Mouse (Mus musculus) thymus, postnatal 0 days (tissue): ENCODE results near the gene Espn. TPM values are rescaled to one million over a fixed set of nuclear protein-coding genes. Genes with fewer than 3 reads are reported as not detected.
A peak's percentile ranks its signal among the peaks of the same experiment; 100 is the strongest.

Experiments used
- DNase-seq: peaks from one replicate; pipeline ENCODE4 v3.0.0-alpha.2; 2015; ENCODE audit warnings: low spot score
- polyA plus RNA-seq: library from polyadenylated mRNA; unstranded; fragments of >200 nt; fragmentation: Nextera tagmentation; extraction: Ambion mirVana; gene quantifications from 2 replicates; pipeline ENCODE4 v1.2.1, GENCODE M21; 2015

Gene Espn
- polyA plus RNA-seq, 1 experiment from 2014 or later = 3.6 TPM

GRCm38 (mm10) chr4:152101081-152101653 lies 51.0 kb downstream of the Espn start:
- DNase-seq = no peak

GRCm38 (mm10) chr4:152100541-152100940 lies 51.6 kb downstream of the Espn start:
- DNase-seq = no peak

- no peak for DNase-seq
These were observed 54.0 kb downstream of the Espn start for GRCm38 (mm10) chr4:152097911-152098799.

GRCm38 (mm10) chr4:152096927-152097326 lies 55.2 kb downstream of the Espn start:
- no peak for DNase-seq

GRCm38 (mm10) chr4:152095937-152096910 lies 55.9 kb downstream of the Espn start:
- DNase-seq = peak; percentile 71

GRCm38 (mm10) chr4:152094233-152094632 lies 57.9 kb downstream of the Espn start:
- no peak for DNase-seq

GRCm38 (mm10) chr4:152092751-152093293 lies 59.3 kb downstream of the Espn start:
- no peak for DNase-seq

GRCm38 (mm10) chr4:152090191-152090590 lies 62.0 kb downstream of the Espn start:
- no peak for DNase-seq

- no peak for DNase-seq
These were observed 63.5 kb downstream of the Espn start for GRCm38 (mm10) chr4:152088556-152089120.

- DNase-seq = no peak
These were observed 64.0 kb downstream of the Espn start for GRCm38 (mm10) chr4:152088133-152088532.

- no peak for DNase-seq
These were observed 64.7 kb downstream of the Espn start for GRCm38 (mm10) chr4:152087211-152088081.

GRCm38 (mm10) chr4:152086505-152087210 lies 65.5 kb downstream of the Espn start:
- peak; percentile 76 for DNase-seq

- DNase-seq = no peak
These were observed 67.6 kb downstream of the Espn start for GRCm38 (mm10) chr4:152084616-152085015.

GRCm38 (mm10) chr4:152083611-152084220 lies 68.5 kb downstream of the Espn start:
- DNase-seq = no peak

GRCm38 (mm10) chr4:152079931-152080330 lies 72.2 kb downstream of the Espn start:
- DNase-seq = no peak

- no peak for DNase-seq
These were observed 72.9 kb downstream of the Espn start for GRCm38 (mm10) chr4:152079261-152079660.

- no peak for DNase-seq
These were observed 74.1 kb downstream of the Espn start for GRCm38 (mm10) chr4:152078105-152078530.

- DNase-seq = no peak
These were observed 75.0 kb downstream of the Espn start for GRCm38 (mm10) chr4:152077191-152077590.

GRCm38 (mm10) chr4:152074548-152074947 lies 77.6 kb downstream of the Espn start:
- no peak for DNase-seq
